Mouse (Mus musculus) midbrain, embryonic 14.5 days (tissue): ENCODE measurements around the gene Gm6583. TPM values are rescaled to one million over a fixed set of nuclear protein-coding genes. Genes with fewer than 3 reads are reported as not detected.

ENCODE experiments used
- ATAC-seq: fragments of 200-750 bp; cut with Nextera tagmentation; 2 replicates; pipeline ENCODE4 v1.8.0; 2017; ENCODE audit warnings: moderate number of reproducible peaks, moderate library complexity; ENCODE audit not compliant: low FRiP score, low TSS enrichment
- DNase-seq: peaks from one replicate; pipeline ENCODE4 v3.0.0-alpha.2; 2015
- H3K27ac ChIP-seq: fragments of 300-500 bp; sonication (generic); replicated peaks from 2 replicates; pipeline ENCODE4 v1.5.1; 2014; ENCODE audit warnings: mild to moderate bottlenecking, low read depth, low read length, moderate library complexity
- H3K27me3 ChIP-seq: fragments of 300-500 bp; sonication (generic); 2 replicates; pipeline ENCODE4 v1.6.1; 2014; ENCODE audit warnings: low read length, control low read depth, mixed read lengths; ENCODE audit not compliant: control insufficient read depth, insufficient read depth
- H3K36me3 ChIP-seq: fragments of 300-500 bp; sonication (generic); 2 replicates; pipeline ENCODE4 v1.6.1; 2014; ENCODE audit warnings: low read length, control low read depth; ENCODE audit not compliant: control insufficient read depth, insufficient read depth
- H3K4me1 ChIP-seq: fragments of 300-500 bp; sonication (generic); 2 replicates; pipeline ENCODE4 v1.6.1; 2014; ENCODE audit warnings: mild to moderate bottlenecking, antibody characterized with exemption, low read length, control low read depth; ENCODE audit not compliant: control insufficient read depth, insufficient read depth
- H3K4me2 ChIP-seq: fragments of 300-500 bp; sonication (generic); 2 replicates; pipeline ENCODE4 v1.6.1; 2014; ENCODE audit warnings: mild to moderate bottlenecking, low read length, moderate library complexity
- H3K4me3 ChIP-seq: fragments of 300-500 bp; sonication (generic); replicated peaks from 2 replicates; pipeline ENCODE4 v1.5.1; 2014; ENCODE audit warnings: low read depth, low read length
- H3K9ac ChIP-seq: fragments of 300-500 bp; sonication (generic); replicated peaks from 2 replicates; pipeline ENCODE4 v1.6.1; 2014; ENCODE audit warnings: mild to moderate bottlenecking, low read length, moderate library complexity
- H3K9me3 ChIP-seq: fragments of 300-500 bp; sonication (generic); 2 replicates; pipeline ENCODE4 v1.6.1; 2016; ENCODE audit warnings: low read length, control low read depth, mixed read lengths; ENCODE audit not compliant: control insufficient read depth
- WGBS: fragments of 180-500 bp; shearing (Covaris S2); extraction: QIAGEN DNeasy Blood & Tissue Kit; methylation state at CpG from one replicate; pipeline ENCODE4 v1.1.7; 2014; 5-methylcytosine and 5-hydroxymethylcytosine counted together
- polyA plus RNA-seq: library from polyadenylated mRNA; unstranded; fragments of >200 nt; fragmentation: Nextera tagmentation; extraction: Ambion mirVana; gene quantifications from 2 replicates; pipeline ENCODE4 v1.2.1, GENCODE M21; 2014

Gm6583 gene
- polyA plus RNA-seq, 1 experiment from 2014 or later = 0.12 TPM

GRCm38 (mm10) chr5:112313222-112313885, 42.5 kb downstream of the Gm6583 start:
- no peaks in the 10 kb centered on the region for H3K9me3 ChIP-seq
- ATAC-seq (no peak), DNase-seq (peak; percentile 39)
- H3K27me3 ChIP-seq = no peaks in the 10 kb centered on the region
- no peak overlapping the region for H3K4me2 ChIP-seq
- 44% methylated on average over 11 of the region's 11 CpGs for WGBS
- H3K4me3 ChIP-seq = no peak overlapping the region
- peaks cover 39% of the 10 kb centered on the region for H3K36me3 ChIP-seq
- H3K27ac ChIP-seq = peak overlapping the region; percentile 49; the same call in 1 of the 2 replicates
- no peaks in the 10 kb centered on the region for H3K4me1 ChIP-seq
- H3K9ac ChIP-seq = no peak overlapping the region

GRCm38 (mm10) chr5:112305842-112306241, 50.0 kb downstream of the Gm6583 start:
- H3K9ac ChIP-seq = no peak overlapping the region

More at GRCm38 (mm10) chr5:112305842-112306241, 50.0 kb downstream of the Gm6583 start:
- no peaks in the 10 kb centered on the region for H3K27me3 ChIP-seq
- H3K4me2 ChIP-seq = no peak overlapping the region
- H3K27ac ChIP-seq = no peak overlapping the region
- ATAC-seq (no peak), DNase-seq (no peak)
- 63% methylated on average over 5 of the region's 5 CpGs for WGBS
- no peak overlapping the region for H3K4me3 ChIP-seq
- H3K9me3 ChIP-seq = no peaks in the 10 kb centered on the region
- H3K36me3 ChIP-seq = peaks cover 26% of the 10 kb centered on the region
- no peaks in the 10 kb centered on the region for H3K4me1 ChIP-seq

Other genes with a start within 250 kb of the Gm6583 start
- gene Cryba4, start 103.5 kb downstream of the Gm6583 start, polyA plus RNA-seq = 0.93 and 1.2 TPM in 2 replicates
- gene Crybb1, start 100.2 kb downstream of the Gm6583 start, polyA plus RNA-seq = 1.9 and 3.8 TPM in 2 replicates
- 24.7 and 26.4 TPM in 2 replicates for gene Tpst2, start 79.3 kb downstream of the Gm6583 start, polyA plus RNA-seq
- gene Tfip11, start 29.7 kb downstream of the Gm6583 start, polyA plus RNA-seq = 29.1 and 29.9 TPM in 2 replicates
- gene Srrd, start 13.0 kb downstream of the Gm6583 start, polyA plus RNA-seq = 52.4 and 68.6 TPM in 2 replicates
- gene Hps4, start 12.9 kb downstream of the Gm6583 start, polyA plus RNA-seq = 42.0 and 47.4 TPM in 2 replicates
- gene Asphd2, start 38.8 kb upstream of the Gm6583 start, polyA plus RNA-seq = 91.5 and 103 TPM in 2 replicates
- gene Gm6588, start 93.4 kb upstream of the Gm6583 start, polyA plus RNA-seq = 0.26 and 0.61 TPM in 2 replicates
- 46.3 and 49.9 TPM in 2 replicates for gene Sez6l, start 221.2 kb upstream of the Gm6583 start, polyA plus RNA-seq